Mouse (Mus musculus): ENCODE results near the gene Dap.

DNA sequence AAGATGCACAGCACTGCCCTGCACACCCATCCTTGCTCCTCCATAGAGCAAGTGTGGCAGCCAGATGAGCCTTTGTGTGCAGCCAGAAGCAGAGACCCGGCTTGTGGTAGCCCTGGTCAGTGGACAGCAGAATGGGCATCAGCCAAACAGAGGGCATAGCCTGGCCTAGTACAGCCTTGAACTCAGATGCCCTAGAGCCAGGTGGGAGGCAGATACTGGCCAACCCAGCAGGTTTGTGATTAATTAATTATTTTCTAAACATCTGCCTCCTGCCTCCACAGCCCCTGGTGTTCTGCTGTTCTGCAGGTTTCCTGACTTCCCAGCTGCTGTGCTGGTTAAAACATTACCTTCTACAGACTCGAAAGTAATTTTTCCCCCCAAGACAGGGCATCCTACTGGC is 55.0 kb downstream of the Dap start:
- TF ChIP-seq POLR2A (IDR thresholded peaks at IDR 0.05; ENCODE audit: borderline replicate concordance, insufficient read depth, low read length) (no peak), CTCF (IDR thresholded peaks at IDR 0.05; ENCODE audit: borderline replicate concordance, insufficient read depth, low read depth, low read length) (no peak)

All from cerebellum, adult 2 months (tissue).